Mouse (Mus musculus) brain, embryonic 14.5 days (tissue): ENCODE measurements at regions not wholly inside any gene's neighbourhood (a gene's known extent, or its start where the extent isn't known, plus 50 kb on each side); places are given as distances from the start of the nearest gene placed in this dataset.

Experiments
- CTCF ChIP-seq: fragments of 200-500 bp; IDR thresholded peaks from 2 replicates; pipeline ENCODE4 v1.5.1; 2012; ENCODE audit warnings: inconsistent platforms, mild to moderate bottlenecking, moderate library complexity, borderline replicate concordance; ENCODE audit not compliant: insufficient read depth, insufficient read length; ENCODE audit errors: extremely low read depth
- POLR2A ChIP-seq: fragments of 200-500 bp; IDR thresholded peaks from 2 replicates; pipeline ENCODE4 v1.6.1; 2012; ENCODE audit warnings: mild to moderate bottlenecking, inconsistent platforms, borderline replicate concordance; ENCODE audit not compliant: poor library complexity, insufficient read depth, insufficient read length, severe bottlenecking; ENCODE audit errors: extremely low read depth

DNA sequence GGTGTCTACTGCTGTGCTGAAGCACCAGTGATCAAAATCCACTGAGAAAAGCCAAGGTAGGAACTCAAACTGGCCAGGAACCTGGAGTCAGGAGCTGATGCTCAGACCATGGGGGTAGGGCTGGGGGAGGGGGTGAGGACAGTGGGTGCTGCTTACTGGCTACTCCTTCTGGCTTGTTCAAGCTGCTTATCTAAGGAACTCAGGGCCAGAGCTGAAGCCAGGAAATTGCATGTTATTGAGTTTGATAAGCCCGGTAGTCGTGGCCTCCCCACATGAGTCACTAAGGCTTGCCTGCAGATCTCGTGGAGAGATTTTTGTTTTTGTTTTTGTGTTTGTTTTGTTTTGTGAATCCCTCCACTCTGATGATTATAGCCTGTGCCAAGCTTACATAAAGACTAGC is 65.9 kb downstream of the Tmem215 start:
- TF ChIP-seq POLR2A (no peak), CTCF (no peak)
